Mouse (Mus musculus) midbrain, postnatal 0 days (tissue): ENCODE data around the gene Zdhhc23. TPM values are rescaled to one million over a fixed set of nuclear protein-coding genes. Genes with fewer than 3 reads are reported as not detected.

Experiments
- ATAC-seq: fragments of 200-750 bp; cut with Nextera tagmentation; 2 replicates; pipeline ENCODE4 v1.8.0; 2017; ENCODE audit warnings: moderate number of reproducible peaks, mild to moderate bottlenecking, moderate TSS enrichment, moderate library complexity; ENCODE audit not compliant: low FRiP score
- DNase-seq: peaks from one replicate; pipeline ENCODE4 v3.0.0-alpha.2; 2015; ENCODE audit warnings: low spot score
- H3K27ac ChIP-seq: fragments of 300-500 bp; sonication (generic); 2 replicates; pipeline ENCODE4 v1.5.1; 2014; ENCODE audit warnings: low read depth, mild to moderate bottlenecking, low read length, mixed read lengths
- H3K27me3 ChIP-seq: fragments of 300-500 bp; sonication (generic); 2 replicates; pipeline ENCODE4 v1.6.1; 2014; ENCODE audit warnings: low read length, control low read depth, mixed read lengths; ENCODE audit not compliant: insufficient read depth
- H3K36me3 ChIP-seq: fragments of 300-500 bp; sonication (generic); 2 replicates; pipeline ENCODE4 v1.6.1; 2014; ENCODE audit warnings: low read length, control low read depth, mixed read lengths; ENCODE audit not compliant: insufficient read depth
- H3K4me1 ChIP-seq: fragments of 300-500 bp; sonication (generic); 2 replicates; pipeline ENCODE4 v1.6.1; 2014; ENCODE audit warnings: mild to moderate bottlenecking, control low read depth, antibody characterized with exemption, low read length, mixed read lengths; ENCODE audit not compliant: insufficient read depth
- H3K4me2 ChIP-seq: fragments of 300-500 bp; sonication (generic); 2 replicates; pipeline ENCODE4 v1.6.1; 2014; ENCODE audit warnings: low read depth, mild to moderate bottlenecking, low read length, mixed read lengths; ENCODE audit not compliant: poor library complexity, severe bottlenecking
- H3K4me3 ChIP-seq: fragments of 300-500 bp; sonication (generic); 2 replicates; pipeline ENCODE4 v1.5.1; 2014; ENCODE audit warnings: low read depth, mild to moderate bottlenecking, low read length, moderate library complexity
- H3K9ac ChIP-seq: fragments of 300-500 bp; sonication (generic); replicated peaks from 2 replicates; pipeline ENCODE4 v1.6.1; 2014; ENCODE audit warnings: mild to moderate bottlenecking, low read length, moderate library complexity, mixed read lengths; ENCODE audit not compliant: poor library complexity, severe bottlenecking
- H3K9me3 ChIP-seq: fragments of 300-500 bp; sonication (generic); 2 replicates; pipeline ENCODE4 v1.6.1; 2016; ENCODE audit warnings: low read length, control low read depth
- CTCF ChIP-seq: IDR thresholded peaks from 2 replicates; pipeline ENCODE4 v1.5.1; 2016; ENCODE audit warnings: antibody characterized with exemption, mild to moderate bottlenecking
- WGBS: fragments of 180-500 bp; shearing (Covaris S2); extraction: QIAGEN DNeasy Blood & Tissue Kit; methylation state at CpG from one replicate; pipeline ENCODE4 v1.1.7; 2014; 5-methylcytosine and 5-hydroxymethylcytosine counted together
- polyA plus RNA-seq: library from polyadenylated mRNA; unstranded; fragments of >200 nt; fragmentation: Nextera tagmentation; extraction: Ambion mirVana; gene quantifications from 2 replicates; pipeline ENCODE4 v1.2.1, GENCODE M21; 2015
- total RNA-seq: library from RNA; depleted of rRNA; stranded (reverse); fragments of >200 nt; gene quantifications from 2 replicates; pipeline ENCODE4 v1.2.3, GENCODE M21; 2014

Gene Zdhhc23
- total and polyA plus RNA-seq, 2 experiments from 2014 or later: 2.9 to 8.5 TPM

GRCm38 (mm10) chr16:43973147-43973546 lies 6.4 kb downstream of the Zdhhc23 start:
- Histone ChIP-seq H3K4me3 (no peak overlapping the region), H3K27me3 (no peaks in the 10 kb centered on the region), H3K4me1 (no peaks in the 10 kb centered on the region), H3K4me2 (no peak overlapping the region), H3K36me3 (peaks cover 14% of the 10 kb centered on the region), H3K9ac (no peak overlapping the region), H3K27ac (no peak overlapping the region), H3K9me3 (no peaks in the 10 kb centered on the region)
- no peak for TF ChIP-seq CTCF
- ATAC-seq (no peak), DNase-seq (no peak)
- WGBS: 95% methylated on average over 11 of the region's 11 CpGs

GRCm38 (mm10) chr16:43972391-43972790 lies 7.2 kb downstream of the Zdhhc23 start:
- Histone ChIP-seq H3K27me3 (no peaks in the 10 kb centered on the region), H3K9ac (no peak overlapping the region), H3K4me3 (no peak overlapping the region), H3K4me2 (no peak overlapping the region), H3K27ac (no peak overlapping the region), H3K4me1 (no peaks in the 10 kb centered on the region), H3K36me3 (peaks cover 20% of the 10 kb centered on the region), H3K9me3 (no peaks in the 10 kb centered on the region)
- TF ChIP-seq CTCF: no peak
- ATAC-seq (no peak), DNase-seq (no peak)
- 94% methylated on average over 2 of the region's 2 CpGs for WGBS

GRCm38 (mm10) chr16:43971741-43972140 lies 7.8 kb downstream of the Zdhhc23 start:
- ATAC-seq: no peak
- Histone ChIP-seq H3K4me3 (no peak overlapping the region), H3K4me1 (no peaks in the 10 kb centered on the region), H3K9ac (no peak overlapping the region), H3K27ac (no peak overlapping the region), H3K27me3 (no peaks in the 10 kb centered on the region), H3K4me2 (no peak overlapping the region), H3K36me3 (peaks cover 20% of the 10 kb centered on the region), H3K9me3 (no peaks in the 10 kb centered on the region)
- 93% methylated on average over 9 of the region's 9 CpGs for WGBS
- TF ChIP-seq CTCF: no peak
- no peak for DNase-seq

- Histone ChIP-seq H3K27ac (no peak overlapping the region), H3K9ac (no peak overlapping the region), H3K4me2 (no peak overlapping the region), H3K9me3 (no peaks in the 10 kb centered on the region), H3K4me3 (no peak overlapping the region), H3K4me1 (no peaks in the 10 kb centered on the region), H3K27me3 (no peaks in the 10 kb centered on the region), H3K36me3 (peaks cover 20% of the 10 kb centered on the region)
- TF ChIP-seq CTCF: no peak
- 95% methylated on average over 11 of the region's 11 CpGs for WGBS
- ATAC-seq (no peak), DNase-seq (no peak)
These were observed 8.4 kb downstream of the Zdhhc23 start for GRCm38 (mm10) chr16:43971189-43971588.

- Histone ChIP-seq H3K9ac (no peak overlapping the region), H3K4me2 (no peak overlapping the region), H3K4me3 (no peak overlapping the region), H3K9me3 (no peaks in the 10 kb centered on the region), H3K27me3 (no peaks in the 10 kb centered on the region), H3K36me3 (peaks cover 20% of the 10 kb centered on the region), H3K27ac (no peak overlapping the region), H3K4me1 (no peaks in the 10 kb centered on the region)
- DNase-seq: no peak
- no peak for TF ChIP-seq CTCF
- WGBS: 84% methylated on average over 3 of the region's 3 CpGs
- no peak for ATAC-seq
These were observed 9.2 kb downstream of the Zdhhc23 start for GRCm38 (mm10) chr16:43970426-43970825.

- 71% methylated on average over 13 of the region's 13 CpGs for WGBS
- Histone ChIP-seq H3K9ac (no peak overlapping the region), H3K27me3 (no peaks in the 10 kb centered on the region), H3K36me3 (peaks cover 20% of the 10 kb centered on the region), H3K4me2 (no peak overlapping the region), H3K4me1 (no peaks in the 10 kb centered on the region), H3K9me3 (no peaks in the 10 kb centered on the region), H3K4me3 (no peak overlapping the region), H3K27ac (no peak overlapping the region)
- peak; percentile 60 for DNase-seq
- no peak for TF ChIP-seq CTCF
- ATAC-seq: no peak
These were observed 13.7 kb downstream of the Zdhhc23 start for GRCm38 (mm10) chr16:43965781-43966389.
